In the genomic region with DNA sequence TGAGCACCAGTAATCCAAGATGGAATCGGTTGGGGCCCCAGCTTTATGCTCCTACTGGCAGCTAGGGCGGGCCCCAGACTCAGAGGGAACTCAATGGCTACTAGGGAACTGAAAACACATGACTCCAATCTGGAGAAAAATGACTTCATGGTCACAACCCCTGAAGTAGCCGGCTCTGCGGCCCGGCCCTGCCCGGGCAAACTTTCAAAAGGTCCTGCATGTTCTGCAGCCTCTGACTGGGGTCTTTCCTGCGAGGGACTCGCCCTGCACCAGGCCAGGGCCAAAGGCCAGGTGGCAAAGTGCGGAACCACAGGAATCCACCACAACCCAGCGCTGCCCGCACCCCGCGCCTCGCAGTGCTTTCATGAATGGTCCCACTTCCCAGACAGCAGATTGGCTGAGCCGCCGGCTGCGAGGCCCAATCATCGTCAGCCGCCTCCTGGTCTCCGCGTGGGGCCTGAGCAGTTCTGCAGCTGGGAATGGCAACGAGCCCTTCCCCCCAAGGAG, we compare ENCODE assay signal across 8 mouse cellular contexts.
DNase-seq lines count a peak whose midpoint lies in the region; ATAC-seq lines count a peak whose summit lies in the region.

No protein-coding gene starts in this region.

- intact Hi-C loops in left cerebral cortex, postnatal 14 days (cut with DNase I) = loop anchor here (5.0 kb wide), 1 partner anchor 93 kb away; the partner anchor contains the start of gene Ccnd1

- peak; percentile 91 for DNase-seq in adrenal gland, adult 2 months
- peak; percentile 79 for DNase-seq in embryo, embryonic 11.5 days (ENCODE audit: low read depth, low spot score)
- DNase-seq in gastrocnemius, postnatal 4 days (ENCODE audit: low spot score in 2 of 2) = peak; percentile 64 to 83
- DNase-seq in left cerebral cortex, postnatal 14 days (ENCODE audit: low spot score in 2 of 2) = peak; percentile 74 to 86
- DNase-seq in right cerebral cortex, postnatal 10 days (ENCODE audit: low spot score in 2 of 2) = peak; percentile 93 to 94
- no peak for DNase-seq in adipocyte (ENCODE audit: low spot score)

- peak overlapping the region; percentile 43 for H3K4me3 ChIP-seq in intestine, embryonic 16.5 days (ENCODE audit: low read length)
- peak overlapping the region; percentile 62 for H3K4me3 ChIP-seq in megakaryocyte, embryonic 14.5 days (replicated peaks)

- WGBS in intestine, embryonic 16.5 days = 1% methylated on average over 22 of the region's 22 CpGs

- H3K27me3 ChIP-seq in intestine, embryonic 16.5 days (replicated peaks; ENCODE audit: control insufficient read depth, insufficient read depth, low read length) = no peaks in the 10 kb centered on the region
- peaks cover 51% of the 10 kb centered on the region for H3K27me3 ChIP-seq in megakaryocyte, embryonic 14.5 days (replicated peaks)

- no peaks in the 10 kb centered on the region for H3K9me3 ChIP-seq in intestine, embryonic 16.5 days (ENCODE audit: control insufficient read depth, low read length)
- H3K9me3 ChIP-seq in megakaryocyte, embryonic 14.5 days = peaks cover 3% of the 10 kb centered on the region; the same call in 1 of the 2 replicates

- ATAC-seq in intestine, embryonic 16.5 days = peak; percentile 95

- peaks cover 26% of the 10 kb centered on the region for H3K4me1 ChIP-seq in intestine, embryonic 16.5 days (ENCODE audit: control insufficient read depth, insufficient read depth, low read length)
- H3K4me1 ChIP-seq in megakaryocyte, embryonic 14.5 days = peaks cover 75% of the 10 kb centered on the region

- H3K9ac ChIP-seq in intestine, embryonic 16.5 days (ENCODE audit: low read depth, low read length) = peak overlapping the region; percentile 63

- peak overlapping the region; percentile 90 for H3K4me2 ChIP-seq in intestine, embryonic 16.5 days (ENCODE audit: low read depth, low read length)

- H3K36me3 ChIP-seq in intestine, embryonic 16.5 days (ENCODE audit: control insufficient read depth, insufficient read depth, low read length) = no peaks in the 10 kb centered on the region
- no peaks in the 10 kb centered on the region for H3K36me3 ChIP-seq in megakaryocyte, embryonic 14.5 days (replicated peaks; ENCODE audit: low read length)

- H3K27ac ChIP-seq in intestine, embryonic 16.5 days (ENCODE audit: low read length) = peak overlapping the region; percentile 79
